Mouse (Mus musculus) stomach, postnatal 0 days (tissue): ENCODE data around the gene Rdx.

Source experiments
- CTCF ChIP-seq: IDR thresholded peaks from 2 replicates; pipeline ENCODE4 v1.5.1; 2016; ENCODE audit warnings: antibody characterized with exemption, low read depth, mild to moderate bottlenecking, moderate library complexity
- EP300 ChIP-seq: optimal IDR thresholded peaks from 2 replicates; pipeline ENCODE3; 2016; ENCODE audit warnings: antibody characterized with exemption

- TF ChIP-seq CTCF, result no peak
- TF ChIP-seq EP300, result no peak
These were observed 287 bp upstream of the Rdx start for GRCm38 (mm10) chr9:52046686-52047085.
